Mouse (Mus musculus) urinary bladder, postnatal 4 days (tissue): ENCODE measurements at regions not wholly inside any gene's neighbourhood (a gene's known extent, or its start where the extent isn't known, plus 50 kb on each side); places are given as distances from the start of the nearest gene placed in this dataset.
"Not testable (repeated sequence)": the region's sequence is repeated elsewhere in the genome, so short reads cannot be mapped to it uniquely, and the experiment has no call there.

Experiments
- DNase-seq, 2 experiments: peaks; one replicate each; pipeline ENCODE4 v3.0.0; 2021 to 2022; ENCODE audit warnings: low spot score in 2 of 2

DNA sequence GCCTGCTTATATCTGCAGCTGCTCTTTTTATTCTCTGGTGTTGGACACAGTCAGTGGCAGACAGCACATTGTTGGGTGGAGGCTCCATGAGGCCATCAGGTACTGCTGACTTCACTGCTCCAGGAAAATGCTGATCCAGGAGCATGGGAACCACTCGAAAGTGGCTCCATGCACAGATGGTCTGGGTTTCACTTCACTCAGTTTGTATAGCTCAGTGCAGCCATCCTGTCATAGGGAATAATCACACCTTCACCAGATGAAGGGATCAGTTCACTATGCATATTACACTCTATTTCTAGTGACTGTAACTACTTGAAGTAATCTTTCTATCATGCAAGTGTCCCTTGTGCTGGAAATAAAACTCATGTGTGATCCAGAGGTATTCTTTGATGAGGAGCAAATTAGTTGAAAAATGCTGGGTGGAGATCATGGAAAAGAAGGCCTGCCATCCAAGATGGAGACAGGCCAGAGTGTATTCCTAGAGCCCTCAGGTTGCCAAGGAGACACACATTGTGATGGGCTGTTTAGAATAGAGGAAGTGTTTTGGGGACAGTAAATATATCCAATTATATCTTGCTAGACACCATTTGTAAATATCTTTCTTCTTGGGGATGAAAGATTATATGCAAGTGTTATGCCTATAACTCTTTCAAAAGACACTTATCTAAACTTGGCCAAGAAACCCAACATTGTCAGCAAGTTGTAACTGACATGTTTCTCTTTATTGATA is 103.7 kb upstream of the Arhgap42 start:
- DNase-seq = no peak

DNA sequence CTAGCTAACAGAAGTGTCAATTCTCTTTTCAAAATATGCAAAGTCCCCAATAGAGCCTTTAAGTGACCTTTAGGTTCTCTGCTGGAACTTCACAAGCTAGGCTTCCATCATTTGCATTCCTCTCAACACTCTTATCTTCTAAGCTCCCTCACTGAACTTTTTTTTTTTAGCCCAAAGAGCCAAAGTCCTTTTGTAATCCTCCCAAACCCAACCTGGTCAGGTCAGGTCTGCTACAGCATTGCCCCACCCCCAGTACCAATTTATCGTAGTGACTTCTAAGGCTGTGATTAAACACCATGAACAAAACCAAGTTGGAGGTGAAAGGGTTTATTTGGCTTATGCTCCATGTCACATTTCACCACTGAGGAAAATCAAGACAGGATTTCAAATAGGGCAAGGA is 79.7 kb upstream of the Arhgap42 start:
- DNase-seq = no peak

DNA sequence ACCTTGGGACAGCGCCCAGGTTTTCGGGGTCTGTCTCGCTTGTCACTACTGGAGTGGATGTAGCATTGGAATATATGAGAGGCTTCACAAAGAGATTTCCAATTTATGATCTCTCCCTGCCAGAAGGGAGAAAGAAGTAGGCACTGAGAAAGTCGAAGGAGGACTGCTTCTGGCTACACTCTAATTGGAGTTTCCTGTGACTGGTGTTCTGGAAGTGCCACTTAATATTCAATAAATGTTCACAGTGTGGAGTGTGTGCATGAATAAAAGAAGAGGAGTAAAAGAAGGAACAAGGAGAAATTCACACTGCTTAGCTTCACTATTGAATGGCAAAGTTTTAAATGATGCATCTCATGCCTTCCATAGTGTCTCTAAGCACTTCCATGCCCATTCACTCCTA is 77.1 kb upstream of the Arhgap42 start:
- no peak for DNase-seq

DNA sequence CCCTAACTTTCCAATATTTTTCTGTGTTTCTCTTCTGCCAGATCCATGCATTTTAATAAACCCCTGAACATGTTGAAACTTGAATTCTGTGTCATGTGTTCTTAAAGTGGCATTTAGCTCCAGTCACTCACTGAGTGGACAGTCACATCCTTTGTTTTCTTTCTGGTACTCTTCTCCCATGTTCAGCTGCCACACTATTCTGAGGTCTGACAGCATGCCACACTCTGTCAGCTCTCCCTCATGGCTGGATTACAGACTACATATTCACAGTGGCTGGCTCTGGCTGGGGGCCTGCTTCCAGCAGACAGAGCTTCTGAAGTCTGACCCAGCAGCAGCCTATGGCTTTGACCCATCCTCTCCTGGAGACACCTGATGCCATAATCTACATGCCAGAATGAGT is 73.4 kb upstream of the Arhgap42 start:
- no peak for DNase-seq

DNA sequence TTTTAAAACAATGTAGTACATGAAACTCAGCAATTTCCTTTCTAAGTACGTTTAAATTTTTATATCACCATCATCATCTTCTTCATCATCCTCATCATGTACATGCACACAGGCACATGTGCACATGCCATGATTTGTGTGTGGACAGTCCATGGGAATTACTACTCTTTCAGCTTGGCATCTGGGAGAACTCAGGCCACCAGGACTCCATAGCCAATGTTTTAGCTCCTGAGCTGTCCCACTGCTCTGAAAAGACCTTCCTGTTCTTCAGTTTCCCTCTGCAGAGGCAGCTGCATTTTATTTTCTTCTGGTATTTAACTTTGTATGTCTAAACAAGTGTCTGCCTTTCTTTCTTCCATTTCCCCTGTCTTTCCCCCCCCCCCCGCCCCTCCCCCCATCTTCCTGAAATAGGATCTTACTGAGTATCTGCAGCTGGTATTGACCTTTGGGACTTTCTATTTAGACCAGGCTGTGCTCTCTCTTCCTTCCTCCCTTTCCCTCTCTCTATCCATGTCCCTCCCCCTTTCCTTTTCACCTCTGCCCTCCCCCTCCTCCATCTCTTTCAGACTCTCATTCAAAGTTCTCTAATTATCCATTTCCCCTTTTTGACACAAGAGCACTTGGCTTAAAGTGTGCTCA is 72.8 kb upstream of the Arhgap42 start:
- DNase-seq = no peak

DNA sequence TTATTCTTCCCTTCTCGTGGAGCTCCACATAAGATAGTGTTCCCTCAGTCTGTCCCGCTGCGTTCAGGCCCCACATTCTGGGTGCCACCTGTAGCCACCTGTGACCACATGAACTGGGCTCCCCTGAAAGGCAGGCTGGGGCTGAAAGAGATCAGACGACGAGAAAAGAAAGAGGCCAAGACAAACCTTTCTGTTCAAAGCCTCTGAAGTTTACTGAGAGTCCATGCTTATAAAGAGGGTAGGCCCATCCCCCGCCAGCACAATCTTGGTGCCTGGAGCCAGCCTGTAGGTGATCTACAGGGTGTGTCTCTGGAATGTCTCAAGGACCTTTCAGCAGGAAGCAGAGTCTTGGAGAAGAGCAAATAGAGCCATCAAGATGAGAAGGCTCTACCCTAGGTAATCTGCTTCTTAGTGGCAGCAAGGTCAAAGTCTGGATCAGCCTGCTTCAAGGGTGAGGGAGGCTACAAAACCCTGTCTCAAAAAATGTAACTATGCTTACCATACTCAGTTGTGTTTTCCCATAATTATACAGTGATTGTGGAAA is 72.2 kb upstream of the Arhgap42 start:
- DNase-seq = not testable (repeated sequence)

DNA sequence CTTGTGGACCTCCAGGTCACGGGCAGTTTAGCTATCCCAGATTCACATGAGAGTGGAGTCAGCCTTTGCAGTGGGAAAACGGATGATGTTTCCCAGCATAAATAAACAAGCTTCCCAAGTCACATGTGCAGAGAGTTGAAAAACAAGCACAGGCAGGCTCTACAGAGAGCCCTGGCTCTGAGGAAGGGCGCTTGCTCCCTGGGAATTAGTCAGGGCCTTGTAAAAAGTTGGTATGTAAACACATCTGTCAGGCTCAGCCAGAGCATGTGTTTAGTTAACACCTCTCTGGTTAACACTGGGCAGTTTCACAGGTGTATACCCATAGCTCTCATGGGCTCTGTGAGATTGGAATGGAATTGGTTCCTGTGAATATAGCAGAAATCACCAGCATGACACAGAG is 51.9 kb upstream of the Arhgap42 start:
- no peak for DNase-seq

DNA sequence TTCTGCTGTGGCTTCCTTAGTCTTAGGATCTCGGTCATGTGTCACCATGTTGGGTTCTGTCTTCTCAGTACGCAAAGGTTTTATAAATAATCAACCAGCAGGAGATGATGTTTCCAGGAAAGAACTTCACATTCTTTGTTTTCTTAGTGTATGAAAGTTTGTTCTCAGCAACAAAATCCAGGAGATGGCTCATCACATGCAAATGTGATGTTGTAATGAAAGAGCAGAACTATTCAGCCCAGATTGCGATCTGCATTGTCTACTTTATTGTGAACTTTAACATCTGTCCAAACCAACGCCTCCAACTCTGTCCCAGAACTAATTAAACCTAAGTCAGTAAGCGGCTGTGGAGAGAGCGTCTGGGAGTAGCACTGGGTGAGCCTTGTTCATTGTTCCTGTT is 50.7 kb upstream of the Arhgap42 start:
- DNase-seq = no peak
